ENCODE assay signal across 8 mouse cellular contexts in genomic region chr9:60838331-60838872, GRCm38 (mm10). TPM values are rescaled to one million over a fixed set of nuclear protein-coding genes. Genes with fewer than 3 reads are reported as not detected.
DNase-seq lines count a peak whose midpoint lies in the region; ATAC-seq and TF ChIP-seq lines count a peak whose summit lies in the region.

No protein-coding gene starts in this region.

- TF ChIP-seq CTCF in heart, postnatal 0 days (IDR thresholded peaks at IDR 0.05; ENCODE audit: low read depth), result no peak

- no peak for ATAC-seq in kidney, embryonic 15.5 days (replicated peaks; ENCODE audit: low FRiP score)
- ATAC-seq in heart, postnatal 0 days (ENCODE audit: insufficient read depth, low read depth), result no peak
- no peak for ATAC-seq in midbrain, embryonic 13.5 days

- H3K9me3 ChIP-seq in kidney, embryonic 15.5 days (replicated peaks), result no peaks in the 10 kb centered on the region
- no peaks in the 10 kb centered on the region for H3K9me3 ChIP-seq in embryonic facial prominence, embryonic 10.5 days
- H3K9me3 ChIP-seq in heart, postnatal 0 days (replicated peaks; ENCODE audit: control insufficient read depth, low read length), result no peaks in the 10 kb centered on the region
- no peaks in the 10 kb centered on the region for H3K9me3 ChIP-seq in midbrain, embryonic 13.5 days

- H3K4me1 ChIP-seq in kidney, embryonic 15.5 days, result peaks cover 52% of the 10 kb centered on the region
- H3K4me1 ChIP-seq in embryonic facial prominence, embryonic 10.5 days, result peaks cover 59% of the 10 kb centered on the region
- peaks cover 43% of the 10 kb centered on the region for H3K4me1 ChIP-seq in heart, postnatal 0 days (ENCODE audit: control insufficient read depth, insufficient read depth)
- peaks cover 35% of the 10 kb centered on the region for H3K4me1 ChIP-seq in midbrain, embryonic 13.5 days (replicated peaks)

- H3K4me2 ChIP-seq in kidney, embryonic 15.5 days, result peak overlapping the region; percentile 53
- peak overlapping the region; percentile 73 for H3K4me2 ChIP-seq in heart, postnatal 0 days (ENCODE audit: low read depth, low read length)
- H3K4me2 ChIP-seq in midbrain, embryonic 13.5 days (replicated peaks), result peak overlapping the region; percentile 55

- 41% methylated on average over 9 of the region's 9 CpGs for WGBS in kidney, embryonic 15.5 days
- 39% methylated on average over 9 of the region's 9 CpGs for WGBS in embryonic facial prominence, embryonic 10.5 days
- WGBS in heart, postnatal 0 days, result 22% methylated on average over 9 of the region's 9 CpGs
- WGBS in midbrain, embryonic 13.5 days, result 18% methylated on average over 9 of the region's 9 CpGs

- H3K27ac ChIP-seq in kidney, embryonic 15.5 days, result peak overlapping the region; percentile 79
- peak overlapping the region; percentile 86 for H3K27ac ChIP-seq in embryonic facial prominence, embryonic 10.5 days (replicated peaks)
- H3K27ac ChIP-seq in heart, postnatal 0 days (ENCODE audit: low read depth), result peak overlapping the region; percentile 92
- H3K27ac ChIP-seq in midbrain, embryonic 13.5 days, result peak overlapping the region; percentile 32; the same call in 1 of the 2 replicates

- H3K27me3 ChIP-seq in kidney, embryonic 15.5 days, result no peaks in the 10 kb centered on the region
- H3K27me3 ChIP-seq in embryonic facial prominence, embryonic 10.5 days (replicated peaks; ENCODE audit: low read depth, poor library complexity, severe bottlenecking), result no peaks in the 10 kb centered on the region
- H3K27me3 ChIP-seq in heart, postnatal 0 days (ENCODE audit: control insufficient read depth, insufficient read depth, low read length), result no peaks in the 10 kb centered on the region
- H3K27me3 ChIP-seq in midbrain, embryonic 13.5 days, result no peaks in the 10 kb centered on the region

- TF ChIP-seq EP300 in heart, postnatal 0 days (IDR thresholded peaks at IDR 0.05; ENCODE audit: low read depth), result no peak

- no peak overlapping the region for H3K9ac ChIP-seq in kidney, embryonic 15.5 days
- H3K9ac ChIP-seq in heart, postnatal 0 days (replicated peaks; ENCODE audit: low read depth, low read length), result peak overlapping the region; percentile 53
- H3K9ac ChIP-seq in midbrain, embryonic 13.5 days (replicated peaks), result no peak overlapping the region

- H3K4me3 ChIP-seq in kidney, embryonic 15.5 days (replicated peaks), result peak overlapping the region; percentile 23
- H3K4me3 ChIP-seq in embryonic facial prominence, embryonic 10.5 days, result peak overlapping the region; percentile 45
- H3K4me3 ChIP-seq in heart, postnatal 0 days (ENCODE audit: low read depth, low read length), result peak overlapping the region; percentile 44
- no peak overlapping the region for H3K4me3 ChIP-seq in midbrain, embryonic 13.5 days (replicated peaks)

- DNase-seq in kidney, postnatal 4 days, result no peak
- no peak for DNase-seq in embryonic facial prominence, embryonic 10.5 days (ENCODE audit: low spot score)
- no peak for DNase-seq in heart, postnatal 0 days (ENCODE audit: low spot score)
- no peak for DNase-seq in frontal cortex, postnatal 10 days (ENCODE audit: low spot score in 2 of 2)
- no peak for DNase-seq in left cerebral cortex, postnatal 10 days (ENCODE audit: extremely low spot score in 1 of 2, low spot score in 2 of 2)
- no peak for DNase-seq in thymus, adult 18-20 months

- intact Hi-C loops in left cerebral cortex, postnatal 10 days (cut with DNase I), result no loop called here

- no peaks in the 10 kb centered on the region for H3K36me3 ChIP-seq in kidney, embryonic 15.5 days
- H3K36me3 ChIP-seq in embryonic facial prominence, embryonic 10.5 days (replicated peaks), result no peaks in the 10 kb centered on the region; the same call in 1 of the 2 replicates
- no peaks in the 10 kb centered on the region for H3K36me3 ChIP-seq in heart, postnatal 0 days (replicated peaks; ENCODE audit: control insufficient read depth, insufficient read depth, low read length)
- no peaks in the 10 kb centered on the region for H3K36me3 ChIP-seq in midbrain, embryonic 13.5 days

RNA-seq across cellular contexts. Expression of gene Uaca, which starts 44.1 kb away (rescaled TPM):
- 33.5 and 36.2 TPM in 2 replicates for polyA plus RNA-seq in kidney, embryonic 15.5 days (2015; fragmentation: Nextera tagmentation; extraction: Ambion mirVana)
- 30.0 and 31.0 TPM in 2 replicates for polyA plus RNA-seq in embryonic facial prominence, embryonic 10.5 days (2016; fragmentation: Nextera tagmentation; extraction: Ambion mirVana)
- total RNA-seq in heart, postnatal 0 days (2014; rRNA removed; ENCODE audit: low replicate concordance), result 5.5 and 10.5 TPM in 2 replicates
- 17.3 and 18.6 TPM in 2 replicates for polyA plus RNA-seq in heart, postnatal 0 days (2015; fragmentation: Nextera tagmentation; extraction: Ambion mirVana)
- 17.5 and 22.0 TPM in 2 replicates for polyA plus RNA-seq in midbrain, embryonic 13.5 days (2015; fragmentation: Nextera tagmentation; extraction: Ambion mirVana)
- total RNA-seq in left cerebral cortex, postnatal 10 days (2021), result 10 to 100 TPM in 1 of 2 experiments, 1 to 10 TPM in 1; 10.0 to 12.3 TPM

Comparison
In these comparisons a context has a peak if more than half of its experiments do, and no peak if none do; other contexts are left out.
1. H3K27ac ChIP-seq: peak in every context shown above with its lines; median percentile 92 in heart, postnatal 0 days; 86 in embryonic facial prominence, embryonic 10.5 days; 79 in kidney, embryonic 15.5 days; 32 in midbrain, embryonic 13.5 days.